Mouse (Mus musculus) spleen, embryonic (tissue): ENCODE results near the gene Flt3l.
"Not testable (repeated sequence)": the region's sequence is repeated elsewhere in the genome, so short reads cannot be mapped to it uniquely, and the experiment has no call there.

ENCODE experiments used
- CTCF ChIA-PET: fragments of 350-600 bp; sonication (Branson Sonifier 250); formaldehyde crosslinking; loops from one replicate; lab custom pipeline; 2022; lab: Charles Lee

Flt3l gene

GRCm38 (mm10) chr7:45163735-45164490, 27.7 kb upstream of the Flt3l start, which contains the start of gene Slc17a7:
TSS of gene Slc17a7 (plus strand) at chr7:45163949.
- CTCF ChIA-PET, result interaction anchor here (1.7 kb wide), 1 partner anchor 34 kb away, joined by 4 read pairs; no protein-coding TSS in a partner anchor

GRCm38 (mm10) chr7:45162996-45163615, 26.9 kb upstream of the Flt3l start:
- CTCF ChIA-PET, result interaction anchor here (0.7 to 1.7 kb wide), 2 partner anchors 35 to 63 kb away, joined by 3 to 4 read pairs; no protein-coding TSS in a partner anchor

GRCm38 (mm10) chr7:45162551-45162950, 26.3 kb upstream of the Flt3l start:
- CTCF ChIA-PET, result interaction anchor here (0.6 to 1.3 kb wide), 4 partner anchors 11 to 64 kb away, joined by 3 to 4 read pairs (median 4); no protein-coding TSS in a partner anchor

GRCm38 (mm10) chr7:45161612-45162473, 25.6 kb upstream of the Flt3l start:
- CTCF ChIA-PET, result interaction anchor here (0.6 to 1.3 kb wide), 3 partner anchors 11 to 37 kb away, joined by 3 to 4 read pairs (median 4); no protein-coding TSS in a partner anchor

GRCm38 (mm10) chr7:45160866-45161265, 24.6 kb upstream of the Flt3l start:
- CTCF ChIA-PET, result interaction anchor here (0.6 kb wide), 1 partner anchor 14 kb away, joined by 13 read pairs; no protein-coding TSS in a partner anchor

- CTCF ChIA-PET, result no interaction called here
Observed at GRCm38 (mm10) chr7:45160316-45160800, 24.1 kb upstream of the Flt3l start.

GRCm38 (mm10) chr7:45158991-45159390, 22.8 kb upstream of the Flt3l start:
- CTCF ChIA-PET, result no interaction called here

GRCm38 (mm10) chr7:45157459-45157858, 21.2 kb upstream of the Flt3l start:
- CTCF ChIA-PET, result no interaction called here

GRCm38 (mm10) chr7:45156206-45156605, 20.0 kb upstream of the Flt3l start:
- CTCF ChIA-PET, result interaction anchor here (0.7 kb wide), 1 partner anchor 416 kb away, joined by 3 read pairs; no protein-coding TSS in a partner anchor

GRCm38 (mm10) chr7:45155590-45155989, 19.4 kb upstream of the Flt3l start:
- CTCF ChIA-PET, result no interaction called here

GRCm38 (mm10) chr7:45154993-45155514, 18.8 kb upstream of the Flt3l start:
- CTCF ChIA-PET, result no interaction called here

GRCm38 (mm10) chr7:45154096-45154992, 18.1 kb upstream of the Flt3l start, which contains the start of the genes Pih1d1 and Aldh16a1:
TSS of gene Pih1d1 (plus strand) at chr7:45154303.
TSS of gene Aldh16a1 (minus strand) at chr7:45154584.
- CTCF ChIA-PET, result interaction anchor here (0.5 kb wide), 1 partner anchor 14 kb away, joined by 4 read pairs; no protein-coding TSS in a partner anchor

- CTCF ChIA-PET, result interaction anchor here (0.5 kb wide), 1 partner anchor 13 kb away, joined by 4 read pairs; no protein-coding TSS in a partner anchor
Observed at GRCm38 (mm10) chr7:45153586-45153985, 17.4 kb upstream of the Flt3l start.

GRCm38 (mm10) chr7:45153052-45153451, 16.8 kb upstream of the Flt3l start:
- CTCF ChIA-PET, result not testable (repeated sequence)

GRCm38 (mm10) chr7:45151303-45151702, 15.1 kb upstream of the Flt3l start:
- CTCF ChIA-PET, result no interaction called here

- CTCF ChIA-PET, result interaction anchor here (0.6 kb wide), 2 partner anchors 12 to 21 kb away, joined by 4 read pairs; no protein-coding TSS in a partner anchor
Observed at GRCm38 (mm10) chr7:45150321-45150720, 14.1 kb upstream of the Flt3l start.

- CTCF ChIA-PET, result no interaction called here
Observed at GRCm38 (mm10) chr7:45149545-45149944, 13.3 kb upstream of the Flt3l start.

GRCm38 (mm10) chr7:45148534-45149098, 12.4 kb upstream of the Flt3l start:
- CTCF ChIA-PET, result no interaction called here

- CTCF ChIA-PET, result no interaction called here
Observed at GRCm38 (mm10) chr7:45147899-45148298, 11.7 kb upstream of the Flt3l start.
